Comparison of ENCODE assay signal across 21 mouse cellular contexts in the genomic region with DNA sequence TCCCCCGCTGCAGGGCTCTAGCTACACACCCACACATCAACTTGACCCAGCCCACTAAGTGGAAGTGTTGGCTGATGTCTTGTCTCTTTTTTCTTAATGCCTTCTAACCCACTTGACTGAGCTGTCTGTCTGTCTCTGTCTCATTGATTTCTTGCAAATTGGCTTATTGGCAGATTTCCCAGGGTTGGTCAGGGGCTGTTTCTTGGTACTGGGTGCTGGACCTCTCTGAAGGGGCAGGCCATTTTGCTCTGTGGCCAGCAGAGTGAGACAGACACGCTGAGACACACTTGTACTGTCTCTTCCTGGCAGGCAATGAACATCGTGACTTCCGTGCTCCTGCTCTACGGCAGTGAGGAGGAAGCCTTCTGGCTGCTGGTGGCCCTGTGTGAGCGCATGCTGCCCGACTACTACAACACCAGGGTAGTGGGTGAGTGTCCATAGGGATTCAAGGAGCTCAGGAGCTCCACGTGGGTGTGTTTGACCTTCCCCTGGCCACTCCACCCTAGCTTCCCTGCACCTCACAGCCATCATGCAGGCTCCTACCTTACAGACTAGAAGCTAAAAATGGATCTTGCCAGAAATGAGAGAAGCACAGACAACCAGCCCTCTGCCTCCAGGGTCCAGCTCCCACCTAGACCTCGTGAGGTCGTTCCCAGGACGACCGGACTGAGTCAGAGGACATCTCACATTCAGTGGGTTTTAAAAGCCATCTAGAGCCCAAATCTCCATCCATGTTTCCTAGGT. TPM values are rescaled to one million over a fixed set of nuclear protein-coding genes. Genes with fewer than 3 reads are reported as not detected.
DNase-seq lines count a peak whose midpoint lies in the region; ATAC-seq and TF ChIP-seq lines count a peak whose summit lies in the region.
"Had no signal": no experiment of that assay in that cellular context is flagged by ENCODE, and none has a peak within 500 bp of the region (broad histone marks: within the 10 kb centered on the region; RNA-seq: fewer than 3 reads in every experiment).

No protein-coding gene starts in this region.

- no peaks in the 10 kb centered on the region for H3K27me3 ChIP-seq in forebrain, embryonic 12.5 days
- no peaks in the 10 kb centered on the region for H3K27me3 ChIP-seq in forebrain, embryonic 15.5 days
- H3K27me3 ChIP-seq in lung, postnatal 0 days (replicated peaks; ENCODE audit: insufficient read depth, low read length), result no peaks in the 10 kb centered on the region

- no peak overlapping the region for H3K9ac ChIP-seq in forebrain, embryonic 12.5 days
- no peak overlapping the region for H3K9ac ChIP-seq in forebrain, embryonic 15.5 days (replicated peaks)
- no peak overlapping the region for H3K9ac ChIP-seq in lung, postnatal 0 days (replicated peaks; ENCODE audit: low read depth)
- H3K9ac ChIP-seq: forebrain, postnatal 0 days had no signal

- no peak for ATAC-seq in forebrain, embryonic 12.5 days (ENCODE audit: low FRiP score)
- ATAC-seq in forebrain, embryonic 15.5 days (replicated peaks), result no peak
- ATAC-seq in lung, postnatal 0 days, result peak; percentile 48
- no peak for ATAC-seq in erythroid progenitor cell, adult 5-6 weeks (replicated peaks; ENCODE audit: low FRiP score, poor library complexity, severe bottlenecking)
- ATAC-seq: forebrain, postnatal 0 days; hindbrain, embryonic 16.5 days had no signal

- DNase-seq in layer of hippocampus, adult 9-11 months, result peak; percentile 62
- no peak for DNase-seq in layer of hippocampus, postnatal 14 days (ENCODE audit: low spot score in 2 of 2)
- DNase-seq in Muller cell, postnatal 12 days (ENCODE audit: inconsistent ontology term), result peak; percentile 58
- DNase-seq in lung, postnatal 0 days (ENCODE audit: low spot score), result peak; percentile 18
- no peak for DNase-seq in ovary, postnatal 36 days (ENCODE audit: low spot score)
- DNase-seq: adrenal gland, postnatal 14 days; cerebellum, adult 2 months; forebrain, postnatal 0 days; gastrocnemius, postnatal 14 days; heart, postnatal 10 days; kidney, adult 8-10 months; midbrain, embryonic 14.5 days; right cerebral cortex, postnatal 4 days; thymus, adult 2 months had no signal

- H3K4me3 ChIP-seq in forebrain, embryonic 12.5 days (replicated peaks), result no peak overlapping the region
- H3K4me3 ChIP-seq in forebrain, embryonic 15.5 days, result no peak overlapping the region
- no peak overlapping the region for H3K4me3 ChIP-seq in lung, postnatal 0 days (ENCODE audit: low read depth, low read length)
- H3K4me3 ChIP-seq: embryonic facial prominence, embryonic 10.5 days; erythroblast, embryonic 14.5 days; heart, embryonic 10.5 days had no signal

- no peak overlapping the region for H3K4me2 ChIP-seq in forebrain, embryonic 12.5 days
- H3K4me2 ChIP-seq in forebrain, embryonic 15.5 days (replicated peaks), result no peak overlapping the region
- H3K4me2 ChIP-seq in lung, postnatal 0 days (replicated peaks; ENCODE audit: low read depth, low read length), result no peak overlapping the region

- 94% methylated on average over 12 of the region's 12 CpGs for WGBS in forebrain, embryonic 12.5 days
- 88% methylated on average over 12 of the region's 12 CpGs for WGBS in forebrain, embryonic 15.5 days
- WGBS in lung, postnatal 0 days, result 72% methylated on average over 12 of the region's 12 CpGs

- TF ChIP-seq CTCF in lung, postnatal 0 days (IDR thresholded peaks at IDR 0.05), result peak; percentile 35

- no peaks in the 10 kb centered on the region for H3K4me1 ChIP-seq in forebrain, embryonic 12.5 days
- no peaks in the 10 kb centered on the region for H3K4me1 ChIP-seq in forebrain, embryonic 15.5 days
- H3K4me1 ChIP-seq in lung, postnatal 0 days (ENCODE audit: insufficient read depth, low read depth, low read length), result no peaks in the 10 kb centered on the region

- H3K9me3 ChIP-seq in forebrain, embryonic 12.5 days, result no peaks in the 10 kb centered on the region
- H3K9me3 ChIP-seq in forebrain, embryonic 15.5 days, result no peaks in the 10 kb centered on the region
- H3K9me3 ChIP-seq in lung, postnatal 0 days (ENCODE audit: low read length), result no peaks in the 10 kb centered on the region
- H3K9me3 ChIP-seq: embryonic facial prominence, embryonic 10.5 days; heart, embryonic 10.5 days had no signal

- 0 out of 2 replicates have a peak overlapping the region, but pooled peaks have one; percentile 13 for H3K27ac ChIP-seq in forebrain, embryonic 12.5 days
- no peak overlapping the region for H3K27ac ChIP-seq in forebrain, embryonic 15.5 days (replicated peaks)
- no peak overlapping the region for H3K27ac ChIP-seq in lung, postnatal 0 days (ENCODE audit: low read length)
- H3K27ac ChIP-seq: embryonic facial prominence, embryonic 10.5 days; heart, embryonic 10.5 days had no signal

- no peak for TF ChIP-seq EP300 in lung, postnatal 0 days (IDR thresholded peaks at IDR 0.05)

- peaks cover 98% of the 10 kb centered on the region for H3K36me3 ChIP-seq in forebrain, embryonic 12.5 days (replicated peaks)
- H3K36me3 ChIP-seq in forebrain, embryonic 15.5 days, result peaks cover 98% of the 10 kb centered on the region
- H3K36me3 ChIP-seq in lung, postnatal 0 days (ENCODE audit: insufficient read depth, low read length), result peaks cover 60% of the 10 kb centered on the region

RNA-seq across cellular contexts. Expression of gene Mrnip, which starts 19.3 kb away (rescaled TPM):
- polyA plus RNA-seq in forebrain, embryonic 12.5 days (2016; fragmentation: Nextera tagmentation; extraction: Ambion mirVana), result 22.2 and 24.9 TPM in 2 replicates
- 28.6 and 31.9 TPM in 2 replicates for polyA plus RNA-seq in forebrain, embryonic 15.5 days (2015; fragmentation: Nextera tagmentation; extraction: Ambion mirVana)
- 10 to 100 TPM; 15.3 to 17.7 TPM for total RNA-seq in layer of hippocampus, postnatal 14 days (2021)
- 6.9 and 9.0 TPM in 2 replicates for polyA plus RNA-seq in lung, postnatal 0 days (2015; fragmentation: Nextera tagmentation; extraction: Ambion mirVana)
- total RNA-seq in erythroid progenitor cell, adult 5-6 weeks (2015; ENCODE audit: low replicate concordance), result 2.5 and 6.1 TPM in 2 replicates
- 0.51 TPM in 1 of 2 replicates, not detected in the other for total RNA-seq in erythroid progenitor cell, adult 5-6 weeks (2017; ENCODE audit: low replicate concordance)

RNA-seq across cellular contexts. Expression of gene Tbc1d9b, which starts 23.8 kb away (rescaled TPM):
- 38.3 and 39.2 TPM in 2 replicates for polyA plus RNA-seq in forebrain, embryonic 12.5 days (2016; fragmentation: Nextera tagmentation; extraction: Ambion mirVana)
- polyA plus RNA-seq in forebrain, embryonic 15.5 days (2015; fragmentation: Nextera tagmentation; extraction: Ambion mirVana), result 37.0 and 37.5 TPM in 2 replicates
- total RNA-seq in layer of hippocampus, postnatal 14 days (2021), result 100 to 1,000 TPM; 104 to 105 TPM
- polyA plus RNA-seq in lung, postnatal 0 days (2015; fragmentation: Nextera tagmentation; extraction: Ambion mirVana), result 26.1 and 27.4 TPM in 2 replicates
- 13.0 and 16.3 TPM in 2 replicates for total RNA-seq in erythroid progenitor cell, adult 5-6 weeks (2015; ENCODE audit: low replicate concordance)
- 6.2 and 16.6 TPM in 2 replicates for total RNA-seq in erythroid progenitor cell, adult 5-6 weeks (2017; ENCODE audit: low replicate concordance)

RNA-seq across cellular contexts. Expression of gene Sqstm1, which starts 55.7 kb away (rescaled TPM):
- 165 and 169 TPM in 2 replicates for polyA plus RNA-seq in forebrain, embryonic 12.5 days (2016; fragmentation: Nextera tagmentation; extraction: Ambion mirVana)
- polyA plus RNA-seq in forebrain, embryonic 15.5 days (2015; fragmentation: Nextera tagmentation; extraction: Ambion mirVana), result 285 and 303 TPM in 2 replicates
- 100 to 1,000 TPM; 343 to 377 TPM for total RNA-seq in layer of hippocampus, postnatal 14 days (2021)
- 405 and 426 TPM in 2 replicates for polyA plus RNA-seq in lung, postnatal 0 days (2015; fragmentation: Nextera tagmentation; extraction: Ambion mirVana)
- 28.5 and 36.4 TPM in 2 replicates for total RNA-seq in erythroid progenitor cell, adult 5-6 weeks (2015; ENCODE audit: low replicate concordance)
- total RNA-seq in erythroid progenitor cell, adult 5-6 weeks (2017; ENCODE audit: low replicate concordance), result 179 and 213 TPM in 2 replicates

RNA-seq across cellular contexts. Expression of gene Mgat4b, which starts 55.7 kb away (rescaled TPM):
- 31.6 and 40.3 TPM in 2 replicates for polyA plus RNA-seq in forebrain, embryonic 12.5 days (2016; fragmentation: Nextera tagmentation; extraction: Ambion mirVana)
- polyA plus RNA-seq in forebrain, embryonic 15.5 days (2015; fragmentation: Nextera tagmentation; extraction: Ambion mirVana), result 40.3 and 46.3 TPM in 2 replicates
- 100 to 1,000 TPM; 166 to 175 TPM for total RNA-seq in layer of hippocampus, postnatal 14 days (2021)
- polyA plus RNA-seq in lung, postnatal 0 days (2015; fragmentation: Nextera tagmentation; extraction: Ambion mirVana), result 43.4 and 44.4 TPM in 2 replicates
- total RNA-seq in erythroid progenitor cell, adult 5-6 weeks (2015; ENCODE audit: low replicate concordance), result 26.8 and 48.7 TPM in 2 replicates
- total RNA-seq in erythroid progenitor cell, adult 5-6 weeks (2017; ENCODE audit: low replicate concordance), result 38.2 and 40.9 TPM in 2 replicates

Comparison
In these comparisons a context has a peak if more than half of its experiments do, and no peak if none do; other contexts are left out.
1. DNase-seq: peak in layer of hippocampus, adult 9-11 months (single experiment), Muller cell, postnatal 12 days (single experiment) and lung, postnatal 0 days (single experiment); none in layer of hippocampus, postnatal 14 days (0 of 2) and ovary, postnatal 36 days (single experiment).